Mouse (Mus musculus) heart, adult 11 months (tissue): Measurements from ENCODE around the gene Banf2.

Source experiments
- DNase-seq: peaks from one replicate; pipeline ENCODE4 v3.0.0; 2022

Banf2 gene

GRCm38 (mm10) chr2:144026456-144026855 is 6.4 kb upstream of the Banf2 start:
- DNase-seq = peak; percentile 69

- peak; percentile 80 for DNase-seq
Measured at GRCm38 (mm10) chr2:144030791-144031190, 2.1 kb upstream of the Banf2 start.

GRCm38 (mm10) chr2:144044726-144045125 is 11.9 kb downstream of the Banf2 start:
- peak; percentile 95 for DNase-seq

GRCm38 (mm10) chr2:144045756-144046560 is 13.1 kb downstream of the Banf2 start:
- no peak for DNase-seq

GRCm38 (mm10) chr2:144046916-144047315 is 14.1 kb downstream of the Banf2 start:
- DNase-seq = peak; percentile 93

GRCm38 (mm10) chr2:144050146-144050680 is 17.4 kb downstream of the Banf2 start:
- DNase-seq = no peak

- DNase-seq = no peak
Measured at GRCm38 (mm10) chr2:144050861-144051260, 18.0 kb downstream of the Banf2 start.

GRCm38 (mm10) chr2:144052410-144053065 is 19.7 kb downstream of the Banf2 start:
- peak; percentile 95 for DNase-seq

GRCm38 (mm10) chr2:144057735-144058134 is 24.9 kb downstream of the Banf2 start:
- no peak for DNase-seq

- no peak for DNase-seq
Measured at GRCm38 (mm10) chr2:144061701-144062100, 28.8 kb downstream of the Banf2 start.

GRCm38 (mm10) chr2:144065499-144065898 is 32.6 kb downstream of the Banf2 start:
- DNase-seq = no peak

- DNase-seq = no peak
Measured at GRCm38 (mm10) chr2:144069663-144070062, 36.8 kb downstream of the Banf2 start.

GRCm38 (mm10) chr2:144070479-144070878 is 37.6 kb downstream of the Banf2 start:
- DNase-seq = no peak

- no peak for DNase-seq
Measured at GRCm38 (mm10) chr2:144072642-144073041, 39.8 kb downstream of the Banf2 start.

GRCm38 (mm10) chr2:144074059-144074458 is 41.2 kb downstream of the Banf2 start:
- DNase-seq = no peak

GRCm38 (mm10) chr2:144076625-144077024 is 43.8 kb downstream of the Banf2 start:
- DNase-seq = no peak

GRCm38 (mm10) chr2:144078897-144079296 is 46.0 kb downstream of the Banf2 start:
- DNase-seq = no peak

GRCm38 (mm10) chr2:144086183-144086847 is 53.5 kb downstream of the Banf2 start:
- peak; percentile 99 for DNase-seq

GRCm38 (mm10) chr2:144087899-144088584 is 55.2 kb downstream of the Banf2 start:
- no peak for DNase-seq

GRCm38 (mm10) chr2:144092767-144093166 is 59.9 kb downstream of the Banf2 start:
- no peak for DNase-seq

- no peak for DNase-seq
Measured at GRCm38 (mm10) chr2:144094721-144095120, 61.9 kb downstream of the Banf2 start.

GRCm38 (mm10) chr2:144101463-144101961 is 68.7 kb downstream of the Banf2 start:
- DNase-seq = peak; percentile 93

GRCm38 (mm10) chr2:144107374-144107773 is 74.5 kb downstream of the Banf2 start:
- peak; percentile 92 for DNase-seq
